Mouse (Mus musculus): ENCODE data around the gene Sprr1b. TPM values are rescaled to one million over a fixed set of nuclear protein-coding genes. Genes with fewer than 3 reads are reported as not detected.

The Sprr1b gene
- polyA plus RNA-seq, 1 experiment from 2014 or later: not detected

DNA sequence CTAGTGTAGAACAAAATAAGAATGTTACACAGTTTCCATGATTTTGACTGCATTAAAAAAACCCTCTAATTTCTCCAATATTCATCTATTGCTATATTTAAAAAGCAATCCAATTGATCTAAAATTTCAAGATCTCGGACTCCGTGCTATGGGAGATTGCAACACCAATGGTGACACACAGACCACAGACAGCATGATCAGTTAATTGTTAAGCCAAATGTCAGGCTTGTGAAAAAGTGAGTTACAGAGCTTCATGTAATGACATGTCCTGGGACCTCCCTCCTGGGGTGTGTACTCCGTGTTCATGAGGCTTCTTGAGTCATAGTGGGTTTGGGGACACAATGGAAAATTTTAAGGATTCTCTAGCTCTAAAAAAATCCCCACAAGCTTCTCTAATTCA, 1.6 kb upstream of the Sprr1b start:
- Histone ChIP-seq H3K27ac (ENCODE audit: low read depth, low read length) (no peak overlapping the region), H3K4me1 (replicated peaks; ENCODE audit: control insufficient read depth, insufficient read depth, low read length) (no peaks in the 10 kb centered on the region), H3K4me3 (ENCODE audit: low read depth, low read length) (no peak overlapping the region), H3K27me3 (ENCODE audit: control insufficient read depth, insufficient read depth, low read length) (no peaks in the 10 kb centered on the region), H3K9me3 (ENCODE audit: control insufficient read depth, low read length) (no peaks in the 10 kb centered on the region), H3K9ac (ENCODE audit: low read length) (no peak overlapping the region), H3K36me3 (ENCODE audit: control insufficient read depth, insufficient read depth, low read length) (no peaks in the 10 kb centered on the region), H3K4me2 (ENCODE audit: low read depth, low read length, severe bottlenecking) (no peak overlapping the region)
- WGBS: 89% methylated on average over 3 of the region's 3 CpGs
- ATAC-seq (replicated peaks; ENCODE audit: low FRiP score) (no peak), DNase-seq (ENCODE audit: low spot score) (no peak)

DNA sequence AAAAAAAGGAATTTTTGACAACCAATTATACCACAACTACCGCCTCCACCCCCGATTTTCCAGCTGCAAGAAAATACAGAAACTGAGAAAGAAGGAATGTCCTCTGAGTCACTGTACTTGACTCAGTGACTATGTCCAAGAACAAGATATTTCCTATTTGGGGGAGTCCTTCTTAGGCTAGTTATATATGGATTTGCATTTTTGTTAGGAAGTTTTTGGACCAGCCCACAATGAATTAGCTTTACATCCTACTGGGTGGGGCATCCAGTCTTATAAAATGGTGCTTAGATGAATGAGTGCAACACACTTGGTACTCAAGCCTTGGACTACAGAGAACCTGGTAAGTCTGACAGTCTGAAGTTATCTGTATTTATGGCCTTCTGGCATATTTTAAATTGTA, 6.3 kb downstream of the Sprr1b start, which contains the start of gene Sprr2k:
Gene Sprr2k, plus strand, starts transcription at position 301 of the 400 bp plus-strand sequence.
- Histone ChIP-seq H3K27ac (ENCODE audit: low read depth, low read length) (no peak within 1 kb of the TSS), H3K36me3 (ENCODE audit: control insufficient read depth, insufficient read depth, low read length) (no peaks in the 10 kb centered on the region), H3K4me1 (replicated peaks; ENCODE audit: control insufficient read depth, insufficient read depth, low read length) (no peaks in the 10 kb centered on the region), H3K4me3 (ENCODE audit: low read depth, low read length) (no peak within 1 kb of the TSS), H3K27me3 (ENCODE audit: control insufficient read depth, insufficient read depth, low read length) (no peaks in the 10 kb centered on the region), H3K9me3 (ENCODE audit: control insufficient read depth, low read length) (no peaks in the 10 kb centered on the region), H3K4me2 (ENCODE audit: low read depth, low read length, severe bottlenecking) (no peak within 1 kb of the TSS), H3K9ac (ENCODE audit: low read length) (no peak within 1 kb of the TSS)
- 92% methylated on average over 2 of the region's 2 CpGs for WGBS
- no peak for ATAC-seq (replicated peaks; ENCODE audit: low FRiP score)
- DNase-seq (ENCODE audit: low spot score): no peak

DNA sequence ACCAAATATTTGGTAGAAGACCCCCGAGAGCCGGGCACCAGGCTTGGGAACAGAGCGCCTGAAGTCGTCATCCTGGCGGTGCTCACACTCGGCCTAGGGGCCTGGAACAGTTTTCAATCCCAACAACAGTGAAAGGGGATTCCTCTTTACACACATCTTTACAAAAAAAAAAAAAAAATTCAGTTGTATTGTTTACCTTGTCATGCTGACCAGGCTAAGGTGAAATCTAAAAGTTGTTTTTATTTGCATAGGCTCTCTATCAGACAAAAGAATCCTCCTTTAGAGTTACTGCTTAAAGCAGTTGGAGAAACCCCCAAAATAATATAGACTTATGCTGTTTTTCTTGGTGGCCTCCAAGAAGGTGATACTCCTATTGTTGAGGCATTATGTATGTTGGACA, 9.3 kb downstream of the Sprr1b start, which contains the start of gene Gm9774:
Gene Gm9774, minus strand, starts transcription at position 101 of the 400 bp plus-strand sequence.
- Histone ChIP-seq H3K4me2 (ENCODE audit: low read depth, low read length, severe bottlenecking) (no peak within 1 kb of the TSS), H3K9ac (ENCODE audit: low read length) (no peak within 1 kb of the TSS), H3K27ac (ENCODE audit: low read depth, low read length) (no peak within 1 kb of the TSS), H3K27me3 (ENCODE audit: control insufficient read depth, insufficient read depth, low read length) (no peaks in the 10 kb centered on the region), H3K4me1 (replicated peaks; ENCODE audit: control insufficient read depth, insufficient read depth, low read length) (no peaks in the 10 kb centered on the region), H3K36me3 (ENCODE audit: control insufficient read depth, insufficient read depth, low read length) (no peaks in the 10 kb centered on the region), H3K4me3 (ENCODE audit: low read depth, low read length) (no peak within 1 kb of the TSS), H3K9me3 (ENCODE audit: control insufficient read depth, low read length) (no peaks in the 10 kb centered on the region)
- DNase-seq (ENCODE audit: low spot score): no peak
- ATAC-seq (replicated peaks; ENCODE audit: low FRiP score): no peak
- 91% methylated on average over 6 of the region's 6 CpGs for WGBS

DNA sequence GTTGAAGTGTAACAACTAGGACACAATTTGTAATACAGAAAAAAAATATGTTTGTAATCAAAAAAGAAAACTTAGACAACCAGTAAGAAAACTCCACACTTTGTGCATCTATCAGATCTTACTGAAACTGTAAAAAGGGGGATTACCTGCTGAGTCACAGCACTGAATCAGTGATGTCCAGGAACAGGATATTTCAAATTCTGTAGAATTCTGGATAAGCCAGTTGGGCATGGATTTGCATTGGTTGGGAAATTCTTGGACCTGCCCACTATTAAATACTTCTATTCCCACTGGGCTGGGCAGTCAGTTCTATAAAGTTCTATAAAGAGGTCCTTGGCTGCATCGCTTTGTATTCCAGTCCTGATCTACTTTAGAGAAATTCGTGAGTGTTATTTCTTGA, 20.8 kb downstream of the Sprr1b start, which contains the start of gene Sprr2j-ps:
Gene Sprr2j-ps, plus strand, starts transcription at position 301 of the 400 bp plus-strand sequence.
- no peak within 1 kb of the TSS for H3K4me3 ChIP-seq (ENCODE audit: low read depth, low read length)
- H3K27ac ChIP-seq (ENCODE audit: low read depth, low read length): no peak within 1 kb of the TSS
- H3K9ac ChIP-seq (ENCODE audit: low read length): no peak within 1 kb of the TSS
- DNase-seq (ENCODE audit: low spot score): no peak
- ATAC-seq (replicated peaks; ENCODE audit: low FRiP score): no peak
- H3K36me3 ChIP-seq (ENCODE audit: control insufficient read depth, insufficient read depth, low read length): no peaks in the 10 kb centered on the region
- H3K27me3 ChIP-seq (ENCODE audit: control insufficient read depth, insufficient read depth, low read length): no peaks in the 10 kb centered on the region
- H3K4me1 ChIP-seq (replicated peaks; ENCODE audit: control insufficient read depth, insufficient read depth, low read length): no peaks in the 10 kb centered on the region
- H3K4me2 ChIP-seq (ENCODE audit: low read depth, low read length, severe bottlenecking): no peak within 1 kb of the TSS
- WGBS: 97% methylated on average over 2 of the region's 2 CpGs
- H3K9me3 ChIP-seq (ENCODE audit: control insufficient read depth, low read length): no peaks in the 10 kb centered on the region

DNA sequence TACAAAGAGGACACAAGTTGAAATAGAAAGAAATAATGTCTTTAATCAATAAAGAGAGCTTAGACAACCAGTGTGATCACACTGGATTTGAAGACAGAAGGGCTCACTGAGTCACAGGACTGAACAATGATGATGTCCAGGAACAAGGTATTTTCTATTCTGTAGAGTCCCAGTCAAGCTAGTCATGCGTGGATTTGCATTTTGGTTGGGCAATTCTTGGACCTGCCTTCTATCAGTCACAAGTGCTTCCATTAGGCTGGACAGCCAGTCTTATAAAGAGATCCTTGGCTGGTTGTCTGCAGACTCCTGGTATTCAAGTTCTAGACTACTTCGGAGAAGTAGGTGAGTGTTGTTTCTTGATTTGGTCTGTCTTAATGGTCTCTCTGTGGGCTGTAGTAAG, 30.9 kb downstream of the Sprr1b start, which contains the start of gene Sprr2i:
Gene Sprr2i, plus strand, starts transcription at position 301 of the 400 bp plus-strand sequence.
- Histone ChIP-seq H3K4me1 (replicated peaks; ENCODE audit: control insufficient read depth, insufficient read depth, low read length) (no peaks in the 10 kb centered on the region), H3K27me3 (ENCODE audit: control insufficient read depth, insufficient read depth, low read length) (no peaks in the 10 kb centered on the region), H3K4me3 (ENCODE audit: low read depth, low read length) (no peak within 1 kb of the TSS), H3K9ac (ENCODE audit: low read length) (no peak within 1 kb of the TSS), H3K4me2 (ENCODE audit: low read depth, low read length, severe bottlenecking) (no peak within 1 kb of the TSS), H3K9me3 (ENCODE audit: control insufficient read depth, low read length) (no peaks in the 10 kb centered on the region), H3K27ac (ENCODE audit: low read depth, low read length) (no peak within 1 kb of the TSS), H3K36me3 (ENCODE audit: control insufficient read depth, insufficient read depth, low read length) (no peaks in the 10 kb centered on the region)
- 95% methylated on average over 2 of the region's 2 CpGs for WGBS
- ATAC-seq (replicated peaks; ENCODE audit: low FRiP score): no peak
- no peak for DNase-seq (ENCODE audit: low spot score)

DNA sequence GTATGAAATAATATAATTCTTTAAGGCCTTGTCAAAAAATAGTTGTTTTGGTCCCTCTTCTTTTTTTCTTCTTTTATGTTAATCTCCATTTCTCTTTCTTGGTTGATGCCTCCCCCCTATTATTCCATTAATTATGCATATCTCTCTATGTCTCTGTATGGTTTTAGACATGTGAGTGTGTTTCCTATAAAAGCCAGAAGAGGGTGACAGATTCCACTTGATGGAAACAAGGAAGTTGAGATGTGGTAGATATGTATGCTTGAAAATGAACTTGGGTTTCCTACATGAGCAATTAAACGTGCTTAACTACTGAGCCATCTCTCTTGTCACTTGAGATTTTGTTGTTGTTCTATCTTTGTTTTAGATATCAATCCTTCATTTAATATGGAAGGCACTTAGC, 44.3 kb downstream of the Sprr1b start:
- no peak overlapping the region for H3K4me2 ChIP-seq (ENCODE audit: low read depth, low read length, severe bottlenecking)
- DNase-seq (ENCODE audit: low spot score) (no peak), ATAC-seq (replicated peaks; ENCODE audit: low FRiP score) (no peak)
- H3K36me3 ChIP-seq (ENCODE audit: control insufficient read depth, insufficient read depth, low read length): no peaks in the 10 kb centered on the region
- H3K4me3 ChIP-seq (ENCODE audit: low read depth, low read length): no peak overlapping the region
- H3K4me1 ChIP-seq (replicated peaks; ENCODE audit: control insufficient read depth, insufficient read depth, low read length): no peaks in the 10 kb centered on the region
- no peaks in the 10 kb centered on the region for H3K9me3 ChIP-seq (ENCODE audit: control insufficient read depth, low read length)
- no peaks in the 10 kb centered on the region for H3K27me3 ChIP-seq (ENCODE audit: control insufficient read depth, insufficient read depth, low read length)
- no peak overlapping the region for H3K27ac ChIP-seq (ENCODE audit: low read depth, low read length)
- WGBS: 64% methylated on average over 1 of the region's 1 CpGs
- no peak overlapping the region for H3K9ac ChIP-seq (ENCODE audit: low read length)

Other genes starting within 250 kb of the Sprr1b start
- gene Sprr2a1, start 223.0 kb downstream of the Sprr1b start, polyA plus RNA-seq (2014; fragmentation: Nextera tagmentation; extraction: Ambion mirVana): not detected in 2 replicates
- gene Sprr2a2, start 222.9 kb downstream of the Sprr1b start, polyA plus RNA-seq (2014; fragmentation: Nextera tagmentation; extraction: Ambion mirVana): not detected in 2 replicates
- not detected in 2 replicates for gene Sprr2a3, start 153.4 kb downstream of the Sprr1b start, polyA plus RNA-seq (2014; fragmentation: Nextera tagmentation; extraction: Ambion mirVana)
- gene Sprr2b, start 122.2 kb downstream of the Sprr1b start, polyA plus RNA-seq (2014; fragmentation: Nextera tagmentation; extraction: Ambion mirVana): not detected in 2 replicates
- gene Sprr2d, start 99.6 kb downstream of the Sprr1b start, polyA plus RNA-seq (2014; fragmentation: Nextera tagmentation; extraction: Ambion mirVana): not detected in 2 replicates
- not detected in 2 replicates for gene Sprr2e, start 86.6 kb downstream of the Sprr1b start, polyA plus RNA-seq (2014; fragmentation: Nextera tagmentation; extraction: Ambion mirVana)
- gene Sprr2f, start 73.6 kb downstream of the Sprr1b start, polyA plus RNA-seq (2014; fragmentation: Nextera tagmentation; extraction: Ambion mirVana): not detected in 2 replicates
- gene Sprr2h, start 53.1 kb downstream of the Sprr1b start, polyA plus RNA-seq (2014; fragmentation: Nextera tagmentation; extraction: Ambion mirVana): not detected in 2 replicates
- gene Sprr2i, start 30.8 kb downstream of the Sprr1b start, polyA plus RNA-seq (2014; fragmentation: Nextera tagmentation; extraction: Ambion mirVana): not detected in 2 replicates
- not detected in 2 replicates for gene Sprr2j-ps, start 20.7 kb downstream of the Sprr1b start, polyA plus RNA-seq (2014; fragmentation: Nextera tagmentation; extraction: Ambion mirVana)
- gene Gm9774, start 9.4 kb downstream of the Sprr1b start, polyA plus RNA-seq (2014; fragmentation: Nextera tagmentation; extraction: Ambion mirVana): 5.4 and 7.4 TPM in 2 replicates
- not detected in 2 replicates for gene Sprr2k, start 6.2 kb downstream of the Sprr1b start, polyA plus RNA-seq (2014; fragmentation: Nextera tagmentation; extraction: Ambion mirVana)
- not detected in 2 replicates for gene Sprr3, start 19.9 kb upstream of the Sprr1b start, polyA plus RNA-seq (2014; fragmentation: Nextera tagmentation; extraction: Ambion mirVana)
- gene Sprr1a, start 47.1 kb upstream of the Sprr1b start, polyA plus RNA-seq (2014; fragmentation: Nextera tagmentation; extraction: Ambion mirVana): not detected in 2 replicates
- gene Sprr4, start 61.7 kb upstream of the Sprr1b start, polyA plus RNA-seq (2014; fragmentation: Nextera tagmentation; extraction: Ambion mirVana): not detected in 2 replicates
- gene 2310046K23Rik, start 95.7 kb upstream of the Sprr1b start, polyA plus RNA-seq (2014; fragmentation: Nextera tagmentation; extraction: Ambion mirVana): not detected in 2 replicates
- not detected in 2 replicates for gene Ivl, start 134.9 kb upstream of the Sprr1b start, polyA plus RNA-seq (2014; fragmentation: Nextera tagmentation; extraction: Ambion mirVana)
- not detected in 2 replicates for gene Smcp, start 150.2 kb upstream of the Sprr1b start, polyA plus RNA-seq (2014; fragmentation: Nextera tagmentation; extraction: Ambion mirVana)
- gene 2210017I01Rik, start 168.7 kb upstream of the Sprr1b start, polyA plus RNA-seq (2014; fragmentation: Nextera tagmentation; extraction: Ambion mirVana): not detected in 2 replicates
- gene Lce6a, start 182.9 kb upstream of the Sprr1b start, polyA plus RNA-seq (2014; fragmentation: Nextera tagmentation; extraction: Ambion mirVana): not detected in 2 replicates
- gene Lce1a1, start 209.5 kb upstream of the Sprr1b start, polyA plus RNA-seq (2014; fragmentation: Nextera tagmentation; extraction: Ambion mirVana): not detected in 2 replicates
- gene Lce1b, start 218.1 kb upstream of the Sprr1b start, polyA plus RNA-seq (2014; fragmentation: Nextera tagmentation; extraction: Ambion mirVana): not detected in 2 replicates
- not detected in 2 replicates for gene Lce1a2, start 231.5 kb upstream of the Sprr1b start, polyA plus RNA-seq (2014; fragmentation: Nextera tagmentation; extraction: Ambion mirVana)
- gene Lce1c, start 240.5 kb upstream of the Sprr1b start, polyA plus RNA-seq (2014; fragmentation: Nextera tagmentation; extraction: Ambion mirVana): not detected in 2 replicates
- gene Lce1d, start 248.4 kb upstream of the Sprr1b start, polyA plus RNA-seq (2014; fragmentation: Nextera tagmentation; extraction: Ambion mirVana): not detected in 2 replicates

Measured in forebrain, embryonic 11.5 days (tissue).